Mouse (Mus musculus) heart, embryonic 13.5 days (tissue): ENCODE measurements around the gene Lama2. TPM values are rescaled to one million over a fixed set of nuclear protein-coding genes. Genes with fewer than 3 reads are reported as not detected.

Experiments used
- ATAC-seq: fragments of 200-750 bp; cut with Nextera tagmentation; 2 replicates; pipeline ENCODE4 v1.8.0; 2017; ENCODE audit warnings: moderate TSS enrichment; ENCODE audit not compliant: insufficient number of reproducible peaks, low FRiP score, low TSS enrichment; ENCODE audit errors: extremely low read depth
- H3K27ac ChIP-seq: fragments of 300-500 bp; sonication (generic); replicated peaks from 2 replicates; pipeline ENCODE4 v1.5.1; 2015; ENCODE audit warnings: moderate library complexity, mild to moderate bottlenecking, inconsistent platforms
- H3K27me3 ChIP-seq: fragments of 300-500 bp; sonication (generic); replicated peaks from 2 replicates; pipeline ENCODE4 v1.6.1; 2015; ENCODE audit warnings: mild to moderate bottlenecking, inconsistent platforms
- H3K36me3 ChIP-seq: fragments of 300-500 bp; sonication (generic); 2 replicates; pipeline ENCODE4 v1.6.1; 2015; ENCODE audit warnings: mild to moderate bottlenecking, inconsistent platforms
- H3K4me1 ChIP-seq: fragments of 300-500 bp; sonication (generic); 2 replicates; pipeline ENCODE4 v1.6.1; 2015; ENCODE audit warnings: inconsistent platforms
- H3K4me2 ChIP-seq: fragments of 300-500 bp; sonication (generic); 2 replicates; pipeline ENCODE4 v1.6.1; 2015; ENCODE audit warnings: inconsistent platforms, mild to moderate bottlenecking, moderate library complexity
- H3K4me3 ChIP-seq: fragments of 300-500 bp; sonication (generic); 2 replicates; pipeline ENCODE4 v1.5.1; 2015; ENCODE audit warnings: moderate library complexity, mild to moderate bottlenecking, inconsistent platforms
- H3K9ac ChIP-seq: fragments of 300-500 bp; sonication (generic); 2 replicates; pipeline ENCODE4 v1.6.1; 2015; ENCODE audit warnings: inconsistent platforms, mild to moderate bottlenecking, moderate library complexity
- H3K9me3 ChIP-seq: fragments of 300-500 bp; sonication (generic); 2 replicates; pipeline ENCODE4 v1.6.1; 2016; ENCODE audit warnings: inconsistent platforms
- WGBS: fragments of 180-500 bp; shearing (Covaris S2); methylation state at CpG from one replicate; pipeline ENCODE4 v1.1.7; 2015; ENCODE audit warnings: mixed read lengths; 5-methylcytosine and 5-hydroxymethylcytosine counted together
- polyA plus RNA-seq: library from polyadenylated mRNA; unstranded; fragments of >200 nt; fragmentation: Nextera tagmentation; extraction: Ambion mirVana; gene quantifications from 2 replicates; pipeline ENCODE4 v1.2.1, GENCODE M21; 2015

The Lama2 gene
- polyA plus RNA-seq, 1 experiment from 2014 or later = 13.8 TPM

- H3K27me3 ChIP-seq = no peaks in the 10 kb centered on the region
- 34% methylated on average over 2 of the region's 2 CpGs for WGBS
- H3K9me3 ChIP-seq = no peaks in the 10 kb centered on the region
- H3K36me3 ChIP-seq = no peaks in the 10 kb centered on the region
- no peak overlapping the region for H3K9ac ChIP-seq
- H3K4me1 ChIP-seq = no peaks in the 10 kb centered on the region
- H3K4me2 ChIP-seq = no peak overlapping the region
- H3K27ac ChIP-seq = no peak overlapping the region
- no peak overlapping the region for H3K4me3 ChIP-seq
- no peak for ATAC-seq
Measured at GRCm38 (mm10) chr10:27382887-27383609, 236.5 kb downstream of the Lama2 start.

GRCm38 (mm10) chr10:27378286-27378685 is 241.3 kb downstream of the Lama2 start:
- no peak for ATAC-seq
- Histone ChIP-seq H3K27me3 (no peaks in the 10 kb centered on the region), H3K4me2 (no peak overlapping the region), H3K9me3 (no peaks in the 10 kb centered on the region), H3K36me3 (no peaks in the 10 kb centered on the region), H3K4me3 (no peak overlapping the region), H3K9ac (no peak overlapping the region), H3K27ac (no peak overlapping the region), H3K4me1 (no peaks in the 10 kb centered on the region)
- WGBS = 34% methylated on average over 1 of the region's 1 CpGs

- 50% methylated on average over 7 of the region's 7 CpGs for WGBS
- no peak for ATAC-seq
- no peak overlapping the region for H3K4me2 ChIP-seq
- 0 out of 2 replicates have a peak, but pooled peaks cover 1% of the 10 kb centered on the region for H3K9me3 ChIP-seq
- no peak overlapping the region for H3K4me3 ChIP-seq
- H3K27me3 ChIP-seq = no peaks in the 10 kb centered on the region
- H3K36me3 ChIP-seq = peaks cover 8% of the 10 kb centered on the region; the same call in 1 of the 2 replicates
- no peak overlapping the region for H3K27ac ChIP-seq
- no peaks in the 10 kb centered on the region for H3K4me1 ChIP-seq
- H3K9ac ChIP-seq = no peak overlapping the region
Measured at GRCm38 (mm10) chr10:27344278-27344677, 275.3 kb downstream of the Lama2 start.

GRCm38 (mm10) chr10:27322410-27322990 is 297.1 kb downstream of the Lama2 start:
- 78% methylated on average over 4 of the region's 4 CpGs for WGBS
- no peak for ATAC-seq
- H3K4me2 ChIP-seq = no peak overlapping the region

DNA sequence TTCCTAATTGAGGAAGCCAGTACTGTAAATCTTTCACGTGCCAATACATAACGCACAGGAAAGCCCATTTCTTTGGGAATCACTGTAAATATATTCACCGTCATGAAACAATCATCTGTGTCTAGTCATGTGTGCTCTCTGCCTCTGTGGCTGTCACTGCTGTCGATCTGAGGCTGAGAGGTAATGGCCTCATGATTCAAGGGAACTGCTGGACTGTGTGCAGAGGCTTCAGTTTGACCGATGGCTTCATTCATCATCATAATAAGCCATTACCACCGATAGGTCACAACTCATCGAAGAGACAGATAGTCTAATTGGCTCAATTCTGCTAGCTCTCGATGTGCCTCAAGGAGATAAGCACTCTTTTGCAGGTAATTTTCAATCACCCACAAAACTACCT is 312.1 kb downstream of the Lama2 start:
- Histone ChIP-seq H3K4me3 (no peak overlapping the region), H3K4me2 (no peak overlapping the region), H3K9ac (no peak overlapping the region), H3K36me3 (no peaks in the 10 kb centered on the region), H3K4me1 (no peaks in the 10 kb centered on the region), H3K27me3 (no peaks in the 10 kb centered on the region), H3K27ac (no peak overlapping the region), H3K9me3 (no peaks in the 10 kb centered on the region)
- whole genome bisulfite sequencing = 74% methylated on average over 8 of the region's 8 CpGs
- no peak for ATAC-seq

More at GRCm38 (mm10) chr10:27322410-27322990, 297.1 kb downstream of the Lama2 start:
- Histone ChIP-seq H3K36me3 (no peaks in the 10 kb centered on the region), H3K9me3 (no peaks in the 10 kb centered on the region), H3K4me1 (no peaks in the 10 kb centered on the region), H3K9ac (no peak overlapping the region), H3K27me3 (no peaks in the 10 kb centered on the region), H3K27ac (no peak overlapping the region), H3K4me3 (no peak overlapping the region)

- 60% methylated on average over 3 of the region's 3 CpGs for WGBS
- H3K27ac ChIP-seq = no peak overlapping the region
- no peak overlapping the region for H3K4me2 ChIP-seq
- no peaks in the 10 kb centered on the region for H3K27me3 ChIP-seq
- no peak overlapping the region for H3K9ac ChIP-seq
- H3K36me3 ChIP-seq = no peaks in the 10 kb centered on the region
- H3K4me1 ChIP-seq = no peaks in the 10 kb centered on the region
- H3K9me3 ChIP-seq = no peaks in the 10 kb centered on the region
- ATAC-seq = no peak
- no peak overlapping the region for H3K4me3 ChIP-seq
Measured at GRCm38 (mm10) chr10:27305301-27305700, 314.3 kb downstream of the Lama2 start.

DNA sequence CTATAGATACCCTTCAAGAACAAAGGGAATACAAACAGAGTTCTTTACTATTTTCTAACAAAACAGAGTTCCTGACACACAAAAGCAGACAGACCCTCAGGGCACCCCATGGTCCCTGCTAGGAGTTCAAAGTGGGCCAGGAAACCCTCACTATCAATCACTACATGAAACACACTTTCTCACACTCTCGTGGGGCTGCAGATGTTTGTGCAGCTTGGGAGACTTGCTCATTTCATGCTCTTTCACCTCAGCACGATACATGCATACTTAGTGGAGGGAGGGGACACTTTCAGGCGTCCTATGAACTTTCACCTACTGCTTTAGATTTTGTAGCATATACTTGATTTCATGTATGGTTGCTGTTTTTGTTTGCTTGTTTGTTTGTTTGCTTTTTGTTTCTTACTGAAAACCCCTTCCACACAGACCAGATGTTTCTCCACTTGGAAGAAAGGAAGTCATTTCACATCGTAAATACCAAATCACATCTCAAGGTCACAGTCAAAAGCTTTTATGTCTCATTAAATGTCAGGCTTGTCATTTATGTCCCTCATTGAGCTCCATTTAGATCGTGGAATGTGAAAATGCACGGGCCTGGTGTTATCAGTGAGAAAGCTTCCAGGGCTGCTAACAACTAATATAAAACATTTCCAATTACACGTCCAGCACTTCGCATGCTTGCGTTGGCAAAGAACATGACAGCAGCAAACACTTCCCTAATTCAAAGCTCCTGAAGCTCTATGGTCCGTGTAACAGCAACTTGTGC is 334.3 kb downstream of the Lama2 start:
- Histone ChIP-seq H3K27me3 (no peaks in the 10 kb centered on the region), H3K4me1 (peaks cover 11% of the 10 kb centered on the region), H3K4me2 (peak overlapping the region; percentile 31), H3K27ac (no peak overlapping the region), H3K9me3 (no peaks in the 10 kb centered on the region), H3K4me3 (no peak overlapping the region), H3K9ac (no peak overlapping the region), H3K36me3 (no peaks in the 10 kb centered on the region)
- 29% methylated on average over 10 of the region's 10 CpGs for WGBS
- no peak for ATAC-seq

- no peak for ATAC-seq
- H3K9ac ChIP-seq = no peak overlapping the region
Measured at GRCm38 (mm10) chr10:27267432-27267831, 352.1 kb downstream of the Lama2 start.

GRCm38 (mm10) chr10:27265812-27266211 is 353.7 kb downstream of the Lama2 start:
- Histone ChIP-seq H3K9ac (no peak overlapping the region), H3K36me3 (no peaks in the 10 kb centered on the region), H3K4me1 (peaks cover 4% of the 10 kb centered on the region; the same call in 1 of the 2 replicates), H3K27ac (no peak overlapping the region), H3K4me2 (no peak overlapping the region), H3K4me3 (no peak overlapping the region), H3K9me3 (no peaks in the 10 kb centered on the region), H3K27me3 (no peaks in the 10 kb centered on the region)
- no peak for ATAC-seq
- 45% methylated on average over 2 of the region's 2 CpGs for WGBS

More at GRCm38 (mm10) chr10:27267432-27267831, 352.1 kb downstream of the Lama2 start:
- Histone ChIP-seq H3K4me2 (no peak overlapping the region), H3K36me3 (no peaks in the 10 kb centered on the region), H3K4me3 (no peak overlapping the region), H3K27me3 (no peaks in the 10 kb centered on the region), H3K9me3 (no peaks in the 10 kb centered on the region), H3K4me1 (peaks cover 4% of the 10 kb centered on the region; the same call in 1 of the 2 replicates), H3K27ac (no peak overlapping the region)
- 63% methylated on average over 2 of the region's 2 CpGs for WGBS

DNA sequence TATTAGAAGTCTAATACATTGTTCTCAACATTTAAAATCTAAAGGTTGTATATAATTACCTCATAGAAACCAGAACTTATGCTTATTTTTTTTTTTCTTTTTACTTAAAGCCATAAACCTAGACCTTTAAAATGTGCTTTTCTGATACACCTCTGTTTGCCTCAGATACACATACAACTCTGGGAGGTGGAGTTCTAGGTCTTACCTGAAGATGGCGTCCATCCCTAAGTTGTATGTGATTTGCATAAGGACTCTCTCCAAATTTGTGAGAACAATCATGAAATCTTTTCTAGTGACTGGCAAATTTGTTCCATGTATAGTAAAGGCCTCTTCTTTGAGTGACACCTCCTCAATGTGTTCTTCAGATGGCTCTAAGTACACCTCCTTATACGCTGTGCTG is 354.8 kb downstream of the Lama2 start:
- Histone ChIP-seq H3K4me1 (peaks cover 4% of the 10 kb centered on the region; the same call in 1 of the 2 replicates), H3K36me3 (no peaks in the 10 kb centered on the region), H3K4me3 (no peak overlapping the region), H3K9ac (no peak overlapping the region), H3K27me3 (no peaks in the 10 kb centered on the region), H3K27ac (no peak overlapping the region), H3K9me3 (no peaks in the 10 kb centered on the region), H3K4me2 (no peak overlapping the region)
- 45% methylated on average over 2 of the region's 2 CpGs for WGBS
- ATAC-seq = no peak

- H3K36me3 ChIP-seq = no peaks in the 10 kb centered on the region
- no peaks in the 10 kb centered on the region for H3K9me3 ChIP-seq
- no peak for ATAC-seq
- no peak overlapping the region for H3K4me2 ChIP-seq
- no peaks in the 10 kb centered on the region for H3K4me1 ChIP-seq
- 80% methylated on average over 1 of the region's 1 CpGs for WGBS
- no peak overlapping the region for H3K9ac ChIP-seq
- H3K27me3 ChIP-seq = no peaks in the 10 kb centered on the region
- H3K27ac ChIP-seq = no peak overlapping the region
- H3K4me3 ChIP-seq = no peak overlapping the region
Measured at GRCm38 (mm10) chr10:27249741-27250140, 369.8 kb downstream of the Lama2 start.
